Mouse (Mus musculus) CH12.LX (cell line): ENCODE measurements around the gene Hist3h2a. TPM values are rescaled to one million over a fixed set of nuclear protein-coding genes. Genes with fewer than 3 reads are reported as not detected.

Source experiments
- DNase-seq: peaks from one replicate; pipeline ENCODE4 v3.0.0-alpha.2; 2013; ENCODE audit errors: extremely low read depth
- H3K27ac ChIP-seq: 2 replicates; pipeline ENCODE4 v1.5.1; 2012; ENCODE audit warnings: low read depth, mild to moderate bottlenecking, control low read depth, moderate library complexity; ENCODE audit not compliant: insufficient read depth
- H3K27me3 ChIP-seq: replicated peaks from 2 replicates; pipeline ENCODE3; 2012; ENCODE audit warnings: inconsistent platforms
- H3K36me3 ChIP-seq, 2 experiments: replicated peaks in 1 of 2; 2 replicates each; pipeline versions ENCODE3 to v1.6.1; 2012; ENCODE audit warnings: inconsistent platforms in 1 of 2, low read length in 1 of 2, mild to moderate bottlenecking in 1 of 2, mixed read lengths in 1 of 2, moderate library complexity in 1 of 2; ENCODE audit not compliant: control insufficient read depth in 1 of 2, insufficient read depth in 1 of 2
- H3K4me1 ChIP-seq, 2 experiments: 2 replicates each; pipeline ENCODE4 v1.6.1; 2012; ENCODE audit warnings: inconsistent platforms in 1 of 2, moderate library complexity in 1 of 2; ENCODE audit not compliant: insufficient read depth in 2 of 2, control insufficient read depth in 1 of 2
- H3K4me2 ChIP-seq: 2 replicates; pipeline ENCODE4 v1.6.1; 2012; ENCODE audit warnings: low read depth, mild to moderate bottlenecking, control low read depth; ENCODE audit not compliant: poor library complexity, insufficient read depth, severe bottlenecking
- H3K4me3 ChIP-seq, 3 experiments: fragments of 150-350 bp in 1 of 3; sonication (generic) in 1 of 3; replicated peaks in 1 of 3; 2 replicates each; pipeline versions ENCODE3 to v1.5.1; 2011 to 2012; ENCODE audit warnings: low read depth in 2 of 3, low read length in 2 of 3, mild to moderate bottlenecking in 2 of 3, moderate library complexity in 2 of 3, control low read depth in 1 of 3, improper control_type of control experiment in 1 of 3, inconsistent platforms in 1 of 3, mixed read lengths in 1 of 3; ENCODE audit not compliant: poor library complexity in 1 of 3
- H3K79me2 ChIP-seq: replicated peaks from 2 replicates; pipeline ENCODE4 v1.6.1; 2012; ENCODE audit warnings: mild to moderate bottlenecking, moderate library complexity; ENCODE audit not compliant: control insufficient read depth, poor library complexity, insufficient read depth, severe bottlenecking; ENCODE audit errors: extremely low read depth
- H3K9ac ChIP-seq: 2 replicates; pipeline ENCODE4 v1.6.1; 2012; ENCODE audit warnings: low read depth, mild to moderate bottlenecking, control low read depth, moderate library complexity; ENCODE audit not compliant: insufficient read depth
- H3K9me3 ChIP-seq: replicated peaks from 2 replicates; pipeline ENCODE3; 2012; ENCODE audit warnings: low read length, inconsistent platforms, mixed read lengths
- BHLHE40 ChIP-seq: IDR thresholded peaks from 2 replicates; pipeline ENCODE4 v1.6.1; 2011; ENCODE audit warnings: mild to moderate bottlenecking, low read depth, low read length, improper control_type of control experiment
- CHD1 ChIP-seq: IDR thresholded peaks from 2 replicates; pipeline ENCODE4 v1.6.1; 2012; ENCODE audit warnings: low read depth, low read length, improper control_type of control experiment, inconsistent platforms
- CHD2 ChIP-seq: IDR thresholded peaks from 2 replicates; pipeline ENCODE4 v1.6.1; 2011; ENCODE audit warnings: low read length, improper control_type of control experiment
- CTCF ChIP-seq, 2 experiments: IDR thresholded peaks in 1 of 2; conservative IDR thresholded peaks in 1 of 2; 2 replicates each; pipeline ENCODE4 v1.5.1; 2011 to 2012; ENCODE audit warnings: low read depth in 2 of 2, low read length in 2 of 2, improper control_type of control experiment in 1 of 2, inconsistent platforms in 1 of 2, mild to moderate bottlenecking in 1 of 2, moderate library complexity in 1 of 2
- E2F4 ChIP-seq: IDR thresholded peaks from 2 replicates; pipeline ENCODE4 v1.6.1; 2011; ENCODE audit warnings: low read depth, low read length, improper control_type of control experiment; ENCODE audit not compliant: insufficient replicate concordance
- ETS1 ChIP-seq: conservative IDR thresholded peaks from 2 replicates; pipeline ENCODE4 v1.6.1; 2012; ENCODE audit warnings: low read depth, mild to moderate bottlenecking, inconsistent platforms, low read length, improper control_type of control experiment, moderate library complexity
- GABPA ChIP-seq: IDR thresholded peaks from 2 replicates; pipeline ENCODE4 v1.6.1; 2012; ENCODE audit warnings: low read depth, low read length, improper control_type of control experiment, inconsistent platforms; ENCODE audit not compliant: insufficient replicate concordance
- JUN ChIP-seq: IDR thresholded peaks from 2 replicates; pipeline ENCODE4 v1.6.1; 2011; ENCODE audit warnings: low read depth, mild to moderate bottlenecking, low read length, improper control_type of control experiment, moderate library complexity; ENCODE audit not compliant: insufficient read depth
- JUND ChIP-seq: conservative IDR thresholded peaks from 2 replicates; pipeline ENCODE4 v1.6.1; 2011; ENCODE audit warnings: low read depth, low read length, improper control_type of control experiment
- MXI1 ChIP-seq: IDR thresholded peaks from 2 replicates; pipeline ENCODE4 v1.6.1; 2011; ENCODE audit warnings: mild to moderate bottlenecking, low read depth, low read length, improper control_type of control experiment
- NELFE ChIP-seq: IDR thresholded peaks from 2 replicates; pipeline ENCODE4 v1.6.1; 2011; ENCODE audit warnings: low read depth, low read length, improper control_type of control experiment
- PAX5 ChIP-seq: IDR thresholded peaks from 2 replicates; pipeline ENCODE4 v1.6.1; 2012; ENCODE audit warnings: low read length, inconsistent platforms, mixed read lengths
- POLR2A ChIP-seq: IDR thresholded peaks from 2 replicates; pipeline ENCODE4 v1.6.1; 2011; ENCODE audit warnings: low read depth, mild to moderate bottlenecking, improper control_type of control experiment, low read length
- POLR2AphosphoS2 ChIP-seq: IDR thresholded peaks from 2 replicates; pipeline ENCODE4 v1.6.1; 2011; ENCODE audit warnings: low read depth, low read length, improper control_type of control experiment
- RAD21 ChIP-seq: IDR thresholded peaks from 2 replicates; pipeline ENCODE4 v1.6.1; 2011; ENCODE audit warnings: low read depth, mild to moderate bottlenecking, low read length, improper control_type of control experiment, moderate library complexity
- RCOR1 ChIP-seq: conservative IDR thresholded peaks from 2 replicates; pipeline ENCODE4 v1.6.1; 2012; ENCODE audit warnings: low read depth, mild to moderate bottlenecking, inconsistent platforms, low read length, improper control_type of control experiment
- SIN3A ChIP-seq: IDR thresholded peaks from 2 replicates; pipeline ENCODE4 v1.6.1; 2012; ENCODE audit warnings: low read length, improper control_type of control experiment, inconsistent platforms
- SMC3 ChIP-seq: IDR thresholded peaks from 2 replicates; pipeline ENCODE4 v1.6.1; 2011; ENCODE audit warnings: low read depth, low read length, improper control_type of control experiment
- TBP ChIP-seq: conservative IDR thresholded peaks from 2 replicates; pipeline ENCODE4 v1.6.1; 2011; ENCODE audit warnings: low read depth, low read length, improper control_type of control experiment
- UBTF ChIP-seq: IDR thresholded peaks from 2 replicates; pipeline ENCODE4 v1.6.1; 2012; ENCODE audit warnings: low read depth, mild to moderate bottlenecking, inconsistent platforms, low read length, improper control_type of control experiment, moderate library complexity
- ZMIZ1 ChIP-seq: IDR thresholded peaks from 2 replicates; pipeline ENCODE4 v1.6.1; 2012; ENCODE audit warnings: low read depth, mild to moderate bottlenecking, inconsistent platforms, low read length, improper control_type of control experiment
- dilution Hi-C: fragments of 300-500 bp; cut with MboI; formaldehyde crosslinking; loops from 2 replicates; pipeline ENCODE4 v1.14.3; 2020; ENCODE audit warnings: low sequenced_read_pairs; ENCODE audit not compliant: extremely low pct_unique_long_range_greater_than_20kb, extremely low pct_ligation_motif_present
- in situ Hi-C: fragments of 300-500 bp; cut with MboI; formaldehyde crosslinking; loops from 3 replicates; pipeline ENCODE4 v1.14.3; 2019; ENCODE audit warnings: low sequenced_read_pairs, low pct_ligation_motif_present, low pct_unique_long_range_greater_than_20kb, mixed read lengths
- polyA plus RNA-seq: library from polyadenylated mRNA; unstranded; fragments of >175 nt; gene quantifications from 2 replicates; pipeline ENCODE4 v1.2.1, GENCODE M21; 2012; ENCODE audit warnings: low read depth; ENCODE audit not compliant: insufficient read length
- total RNA-seq, 2 experiments: library from RNA; depleted of rRNA; stranded (reverse); fragments of 300-350 nt in 1 of 2; fragments of >200 nt in 1 of 2; gene quantifications; 2 replicates each; pipeline ENCODE4 v1.2.3; 2012 to 2014

The Hist3h2a gene
- total and polyA plus RNA-seq, 3 experiments, result 1.2 to 97.2 (median 6.1) TPM

GRCm38 (mm10) chr11:58999158-58999557 is 44.7 kb downstream of the Hist3h2a start:
- Histone ChIP-seq H3K27me3 (peaks cover 69% of the 10 kb centered on the region), H3K4me3 (no peak overlapping the region), H3K36me3 (no peaks in the 10 kb centered on the region), H3K4me1 (peaks cover 2 to 17% of the 10 kb centered on the region in 2 experiments), H3K79me2 (no peaks in the 10 kb centered on the region), H3K4me2 (no peak overlapping the region), H3K9me3 (no peaks in the 10 kb centered on the region), H3K9ac (no peak overlapping the region), H3K27ac (no peak overlapping the region)
- no peak for DNase-seq
- dilution Hi-C loops (no loop called here), in situ Hi-C loops (no loop called here)
- TF ChIP-seq PAX5 (no peak), JUN (no peak), CTCF (conservative IDR thresholded peaks at IDR 0.05 in 1 of 2, IDR thresholded peaks at IDR 0.05 in 1 of 2; ENCODE audit: low read depth in 2 of 2, low read length in 2 of 2) (no peak), JUND (no peak), SIN3A (no peak), UBTF (no peak), CHD1 (no peak)

- Histone ChIP-seq H3K4me1 (peaks cover 0 to 17% of the 10 kb centered on the region in 2 experiments; a peak in 3 of 4 replicates), H3K9me3 (no peaks in the 10 kb centered on the region)
- TF ChIP-seq E2F4 (no peak), POLR2A (no peak), POLR2AphosphoS2 (no peak), NELFE (no peak), UBTF (no peak), ETS1 (no peak), BHLHE40 (no peak), SMC3 (no peak)
- TF ChIP-seq, all 38 proteins: peak for 0
- in situ Hi-C loops, result no loop called here
- dilution Hi-C loops, result no loop called here
- H3K4me2 ChIP-seq, result no peak overlapping the region
- H3K27ac ChIP-seq, result no peak overlapping the region
- no peak overlapping the region for H3K9ac ChIP-seq
- peaks cover 69% of the 10 kb centered on the region for H3K27me3 ChIP-seq
- no peaks in the 10 kb centered on the region for H3K79me2 ChIP-seq
- H3K4me3 ChIP-seq, result no peak overlapping the region
- no peak for DNase-seq
- H3K36me3 ChIP-seq, result no peaks in the 10 kb centered on the region
Measured at GRCm38 (mm10) chr11:58999830-59000229, 45.3 kb downstream of the Hist3h2a start.

- no peak for DNase-seq
- Histone ChIP-seq H3K4me1 (peaks cover 0 to 15% of the 10 kb centered on the region in 2 experiments; a peak in 3 of 4 replicates), H3K27ac (no peak overlapping the region), H3K36me3 (no peaks in the 10 kb centered on the region), H3K79me2 (no peaks in the 10 kb centered on the region), H3K4me2 (no peak overlapping the region), H3K9ac (no peak overlapping the region), H3K9me3 (no peaks in the 10 kb centered on the region), H3K27me3 (peaks cover 69% of the 10 kb centered on the region), H3K4me3 (no peak overlapping the region)
- in situ Hi-C loops (no loop called here), dilution Hi-C loops (no loop called here)
- TF ChIP-seq RAD21 (no peak), RCOR1 (no peak), ZMIZ1 (no peak), GABPA (no peak), CTCF (conservative IDR thresholded peaks at IDR 0.05 in 1 of 2, IDR thresholded peaks at IDR 0.05 in 1 of 2; ENCODE audit: low read depth in 2 of 2, low read length in 2 of 2) (no peak), CHD2 (no peak), MXI1 (no peak), TBP (no peak)
Measured at GRCm38 (mm10) chr11:59000635-59001034, 46.1 kb downstream of the Hist3h2a start.
